Mouse (Mus musculus) leukemia stem cell, adult 10-12 weeks (primary cell): Measurements from ENCODE around the gene Klhl42. TPM values are rescaled to one million over a fixed set of nuclear protein-coding genes. Genes with fewer than 3 reads are reported as not detected.

Experiments
- polyA plus RNA-seq: library from polyadenylated mRNA; stranded (reverse); fragments of >175 nt; gene quantifications from 2 replicates; pipeline ENCODE4 v1.2.3, GENCODE M21; 2012; ENCODE audit warnings: low replicate concordance

Klhl42 gene
- 4.6 and 6.2 TPM in 2 replicates for polyA plus RNA-seq

DNA sequence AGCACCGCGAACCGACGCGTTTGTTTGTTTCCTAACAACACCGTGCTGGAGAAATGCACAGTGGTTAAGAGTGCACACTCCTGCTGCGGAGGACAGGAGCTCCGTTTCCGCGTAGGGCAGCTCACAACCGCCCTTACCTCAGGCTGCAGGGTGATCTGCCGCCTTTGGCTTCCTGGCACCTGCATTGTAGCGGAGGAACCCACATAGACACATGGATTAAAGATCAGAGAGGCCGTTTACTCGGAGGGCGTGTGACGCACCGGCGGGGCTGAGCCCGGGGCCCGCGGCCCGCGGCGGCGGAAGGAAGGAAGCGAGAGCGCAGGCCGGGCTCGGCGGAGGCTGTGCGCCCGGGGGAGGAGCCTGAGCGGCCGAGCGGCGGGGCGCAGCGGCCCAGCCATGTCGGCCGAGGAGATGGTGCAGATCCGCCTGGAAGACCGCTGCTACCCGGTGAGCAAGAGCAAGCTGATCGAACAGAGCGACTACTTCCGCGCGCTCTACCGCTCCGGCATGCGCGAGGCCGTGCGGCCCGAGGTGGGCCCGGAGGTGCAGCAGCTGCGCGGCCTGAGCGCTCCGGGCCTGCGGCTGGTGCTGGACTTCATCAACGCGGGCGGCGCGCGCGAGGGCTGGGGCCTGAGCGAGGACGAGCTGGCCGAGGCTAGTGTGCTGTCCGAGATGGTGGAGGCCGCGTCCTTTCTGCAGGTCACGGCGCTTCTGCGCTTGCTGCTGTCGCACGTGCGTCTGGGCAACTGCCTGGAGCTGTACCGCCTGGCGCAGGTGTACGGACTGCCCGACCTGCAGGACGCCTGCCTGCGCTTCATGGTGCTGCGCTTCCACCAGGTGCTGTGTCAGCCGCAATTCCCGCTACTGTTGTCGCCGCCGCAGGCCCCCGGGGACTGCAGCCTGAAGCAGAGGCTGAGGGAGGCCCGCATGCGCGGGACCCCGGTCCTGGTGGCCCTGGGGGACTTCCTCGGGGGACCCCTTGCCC, at the start of gene Klhl42:
Gene Klhl42, plus strand, starts transcription at position 244 of the 985 bp plus-strand sequence.

GRCm38 (mm10) chr6:147042291-147043290, 48.6 kb upstream of the Klhl42 start, which contains the start of gene Mrps35:
TSS of gene Mrps35 (plus strand) at chr6:147042764.

GRCm38 (mm10) chr6:147086594-147087225, 4.5 kb upstream of the Klhl42 start, which contains the start of gene Mansc4:
TSS of gene Mansc4 (minus strand) at chr6:147087032.

Other genes starting within 250 kb of the Klhl42 start
- gene Smco2, start 241.3 kb upstream of the Klhl42 start, polyA plus RNA-seq: not detected in 2 replicates
- 0.91 and 1.7 TPM in 2 replicates for gene Ppfibp1, start 202.9 kb upstream of the Klhl42 start, polyA plus RNA-seq
- gene 1700034J05Rik, start 137.0 kb upstream of the Klhl42 start, polyA plus RNA-seq: not detected in 2 replicates
- not detected in 2 replicates for gene Rep15, start 58.8 kb upstream of the Klhl42 start, polyA plus RNA-seq
- 7.2 TPM in 2 replicates for gene Mrps35, start 48.6 kb upstream of the Klhl42 start, polyA plus RNA-seq
- not detected in 2 replicates for gene Mansc4, start 4.3 kb upstream of the Klhl42 start, polyA plus RNA-seq
- gene Pthlh, start 172.8 kb downstream of the Klhl42 start, polyA plus RNA-seq: 0.27 TPM in 1 of 2 replicates, not detected in the other